Mouse (Mus musculus): Measurements from ENCODE around the gene Hmgb1. TPM values are rescaled to one million over a fixed set of nuclear protein-coding genes. Genes with fewer than 3 reads are reported as not detected.

Hmgb1 gene
- polyA plus RNA-seq, 1 experiment, result 107 TPM

GRCm38 (mm10) chr5:149049435-149049834, 134.9 kb downstream of the Hmgb1 start:
- Histone ChIP-seq H3K36me3 (ENCODE audit: control insufficient read depth, insufficient read depth, low read length) (peaks cover 38% of the 10 kb centered on the region), H3K27ac (ENCODE audit: control insufficient read depth, insufficient read depth, low read length) (no peak overlapping the region; the same call in 1 of the 2 replicates), H3K4me3 (ENCODE audit: control insufficient read depth, insufficient read depth, low read length) (no peak overlapping the region; the same call in 1 of the 2 replicates), H3K4me1 (replicated peaks; ENCODE audit: control insufficient read depth, insufficient read depth, low read length) (peaks cover 5% of the 10 kb centered on the region), H3K27me3 (ENCODE audit: control insufficient read depth, insufficient read depth, low read length) (no peaks in the 10 kb centered on the region)
- TF ChIP-seq POLR2A (IDR thresholded peaks at IDR 0.05; ENCODE audit: control insufficient read depth, extremely low read depth, insufficient read depth, low read length, poor library complexity) (no peak), CTCF (IDR thresholded peaks at IDR 0.05; ENCODE audit: borderline replicate concordance, control insufficient read depth, extremely low read depth, insufficient read depth, low read length, poor library complexity) (no peak)
- no peak for DNase-seq
- 45% methylated on average over 3 of the region's 3 CpGs for WGBS

GRCm38 (mm10) chr5:149048961-149049360, 135.3 kb downstream of the Hmgb1 start:
- Histone ChIP-seq H3K36me3 (ENCODE audit: control insufficient read depth, insufficient read depth, low read length) (peaks cover 38% of the 10 kb centered on the region), H3K4me1 (replicated peaks; ENCODE audit: control insufficient read depth, insufficient read depth, low read length) (peaks cover 4% of the 10 kb centered on the region), H3K4me3 (ENCODE audit: control insufficient read depth, insufficient read depth, low read length) (no peak overlapping the region), H3K27me3 (ENCODE audit: control insufficient read depth, insufficient read depth, low read length) (no peaks in the 10 kb centered on the region), H3K27ac (ENCODE audit: control insufficient read depth, insufficient read depth, low read length) (no peak overlapping the region)
- DNase-seq, result no peak
- 85% methylated on average over 1 of the region's 1 CpGs for WGBS
- no peak for TF ChIP-seq POLR2A (IDR thresholded peaks at IDR 0.05; ENCODE audit: control insufficient read depth, extremely low read depth, insufficient read depth, low read length, poor library complexity)
- TF ChIP-seq CTCF (IDR thresholded peaks at IDR 0.05; ENCODE audit: borderline replicate concordance, control insufficient read depth, extremely low read depth, insufficient read depth, low read length, poor library complexity), result no peak

GRCm38 (mm10) chr5:149046650-149047049, 137.6 kb downstream of the Hmgb1 start:
- no peak for DNase-seq
- Histone ChIP-seq H3K27me3 (ENCODE audit: control insufficient read depth, insufficient read depth, low read length) (no peaks in the 10 kb centered on the region), H3K4me3 (ENCODE audit: control insufficient read depth, insufficient read depth, low read length) (no peak overlapping the region), H3K27ac (ENCODE audit: control insufficient read depth, insufficient read depth, low read length) (no peak overlapping the region), H3K4me1 (replicated peaks; ENCODE audit: control insufficient read depth, insufficient read depth, low read length) (peaks cover 3% of the 10 kb centered on the region; the same call in 1 of the 2 replicates), H3K36me3 (ENCODE audit: control insufficient read depth, insufficient read depth, low read length) (peaks cover 38% of the 10 kb centered on the region)
- 93% methylated on average over 9 of the region's 9 CpGs for WGBS
- no peak for TF ChIP-seq CTCF (IDR thresholded peaks at IDR 0.05; ENCODE audit: borderline replicate concordance, control insufficient read depth, extremely low read depth, insufficient read depth, low read length, poor library complexity)
- no peak for TF ChIP-seq POLR2A (IDR thresholded peaks at IDR 0.05; ENCODE audit: control insufficient read depth, extremely low read depth, insufficient read depth, low read length, poor library complexity)

- Histone ChIP-seq H3K36me3 (ENCODE audit: control insufficient read depth, insufficient read depth, low read length) (peaks cover 35% of the 10 kb centered on the region), H3K27me3 (ENCODE audit: control insufficient read depth, insufficient read depth, low read length) (no peaks in the 10 kb centered on the region), H3K4me3 (ENCODE audit: control insufficient read depth, insufficient read depth, low read length) (no peak overlapping the region), H3K4me1 (replicated peaks; ENCODE audit: control insufficient read depth, insufficient read depth, low read length) (peaks cover 3% of the 10 kb centered on the region; the same call in 1 of the 2 replicates), H3K27ac (ENCODE audit: control insufficient read depth, insufficient read depth, low read length) (no peak overlapping the region)
- 96% methylated on average over 9 of the region's 9 CpGs for WGBS
- DNase-seq, result no peak
- TF ChIP-seq CTCF (IDR thresholded peaks at IDR 0.05; ENCODE audit: borderline replicate concordance, control insufficient read depth, extremely low read depth, insufficient read depth, low read length, poor library complexity) (no peak), POLR2A (IDR thresholded peaks at IDR 0.05; ENCODE audit: control insufficient read depth, extremely low read depth, insufficient read depth, low read length, poor library complexity) (no peak)
Measured at GRCm38 (mm10) chr5:149045470-149046085, 138.7 kb downstream of the Hmgb1 start.

GRCm38 (mm10) chr5:149045054-149045453, 139.2 kb downstream of the Hmgb1 start:
- WGBS, result 95% methylated on average over 7 of the region's 7 CpGs
- Histone ChIP-seq H3K27me3 (ENCODE audit: control insufficient read depth, insufficient read depth, low read length) (no peaks in the 10 kb centered on the region), H3K36me3 (ENCODE audit: control insufficient read depth, insufficient read depth, low read length) (peaks cover 30% of the 10 kb centered on the region), H3K4me1 (replicated peaks; ENCODE audit: control insufficient read depth, insufficient read depth, low read length) (peaks cover 3% of the 10 kb centered on the region; the same call in 1 of the 2 replicates), H3K27ac (ENCODE audit: control insufficient read depth, insufficient read depth, low read length) (no peak overlapping the region), H3K4me3 (ENCODE audit: control insufficient read depth, insufficient read depth, low read length) (no peak overlapping the region)
- no peak for DNase-seq
- TF ChIP-seq CTCF (IDR thresholded peaks at IDR 0.05; ENCODE audit: borderline replicate concordance, control insufficient read depth, extremely low read depth, insufficient read depth, low read length, poor library complexity), result no peak

GRCm38 (mm10) chr5:149044067-149044466, 140.2 kb downstream of the Hmgb1 start:
- 95% methylated on average over 4 of the region's 4 CpGs for WGBS
- H3K4me1 ChIP-seq (replicated peaks; ENCODE audit: control insufficient read depth, insufficient read depth, low read length), result peaks cover 3% of the 10 kb centered on the region; the same call in 1 of the 2 replicates
- TF ChIP-seq CTCF (IDR thresholded peaks at IDR 0.05; ENCODE audit: borderline replicate concordance, control insufficient read depth, extremely low read depth, insufficient read depth, low read length, poor library complexity) (no peak), POLR2A (IDR thresholded peaks at IDR 0.05; ENCODE audit: control insufficient read depth, extremely low read depth, insufficient read depth, low read length, poor library complexity) (no peak)
- no peaks in the 10 kb centered on the region for H3K27me3 ChIP-seq (ENCODE audit: control insufficient read depth, insufficient read depth, low read length)
- DNase-seq, result no peak
- peaks cover 21% of the 10 kb centered on the region for H3K36me3 ChIP-seq (ENCODE audit: control insufficient read depth, insufficient read depth, low read length)
- no peak overlapping the region for H3K4me3 ChIP-seq (ENCODE audit: control insufficient read depth, insufficient read depth, low read length)
- no peak overlapping the region for H3K27ac ChIP-seq (ENCODE audit: control insufficient read depth, insufficient read depth, low read length)

All from thymus, adult 2 months (tissue).